Mouse (Mus musculus) bone marrow, adult 2 months (tissue): ENCODE data around the gene Col8a2.

Experiments
- CTCF ChIP-seq: fragments of 200-500 bp; IDR thresholded peaks from 2 replicates; pipeline ENCODE4 v1.5.1; 2011; ENCODE audit warnings: low read length, control low read depth; ENCODE audit not compliant: control insufficient read depth, insufficient read depth
- POLR2A ChIP-seq: fragments of 200-500 bp; IDR thresholded peaks from 2 replicates; pipeline ENCODE4 v1.6.1; 2011; ENCODE audit warnings: low read depth, mild to moderate bottlenecking, control low read depth, low read length, borderline replicate concordance; ENCODE audit not compliant: control insufficient read depth

- TF ChIP-seq POLR2A (no peak), CTCF (no peak)
Observed at GRCm38 (mm10) chr4:126315931-126316330, 29.3 kb downstream of the Col8a2 start.
